Mouse (Mus musculus): ENCODE results near the gene Wdr92.
"Not testable (repeated sequence)": the region's sequence is repeated elsewhere in the genome, so short reads cannot be mapped to it uniquely, and the experiment has no call there.

The Wdr92 gene

DNA sequence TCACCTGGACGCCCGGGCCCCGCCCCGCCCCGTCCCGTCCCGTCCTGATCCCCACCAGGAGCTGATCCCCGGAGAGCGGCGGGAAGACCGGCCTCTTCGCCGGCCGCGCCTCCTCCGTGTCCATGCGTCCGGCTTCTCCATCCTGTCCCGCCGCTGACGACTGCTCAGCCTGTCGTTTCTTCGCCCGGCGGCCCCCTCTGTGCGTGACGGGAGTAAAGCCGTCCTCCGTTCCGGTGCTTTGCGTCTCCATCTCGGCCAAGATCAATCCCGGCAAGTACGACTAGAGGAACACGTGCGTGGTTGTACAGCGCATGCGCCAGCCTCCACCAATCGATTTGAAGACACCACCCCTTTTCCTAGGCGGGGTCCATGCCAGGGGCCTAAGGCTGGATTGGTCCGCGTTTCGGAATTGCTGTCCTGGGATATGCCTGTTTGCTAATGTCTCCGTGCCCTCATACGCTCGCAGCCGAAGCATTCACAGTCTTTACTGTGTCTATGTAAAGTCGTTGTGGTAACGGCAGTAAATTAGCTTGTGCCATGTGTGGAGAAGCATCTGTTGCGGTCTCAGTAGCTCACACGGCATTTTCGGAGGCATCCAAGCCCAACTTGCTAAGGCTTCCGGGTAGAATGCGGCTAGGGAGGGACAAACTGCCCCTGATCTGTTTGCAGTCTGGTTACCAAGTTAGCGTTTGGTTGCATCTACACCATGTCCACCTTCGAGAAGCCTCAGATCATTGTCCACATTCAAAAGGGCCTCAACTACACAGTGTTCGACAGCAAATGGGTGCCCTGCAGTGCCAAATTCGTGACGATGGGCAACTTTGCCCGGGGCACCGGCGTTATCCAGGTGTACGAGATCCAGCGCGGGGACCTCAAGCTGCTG, 29.6 kb downstream of the Wdr92 start, which contains the start of gene Pno1:
Gene Pno1, minus strand, starts transcription at position 311 of the 883 bp plus-strand sequence.
- DNase-seq (ENCODE audit: low spot score): peak; percentile 91

DNA sequence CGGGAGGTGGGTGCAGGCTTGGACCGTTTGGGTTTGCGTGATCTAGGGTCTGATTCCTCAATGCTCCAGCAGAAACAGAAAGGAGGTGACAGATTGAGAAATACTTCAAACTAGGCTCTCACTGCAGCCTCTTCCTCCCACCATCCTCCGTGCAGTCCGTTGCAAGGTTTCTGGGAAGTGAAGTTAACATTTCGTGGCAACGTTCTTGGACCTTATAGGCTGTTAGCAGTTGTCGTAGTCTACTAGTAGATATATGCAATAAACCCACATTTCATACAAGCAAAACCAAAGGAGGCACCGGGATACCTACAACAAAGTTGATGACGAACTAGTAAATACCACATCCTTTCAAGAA, 30.2 kb downstream of the Wdr92 start:
- no peak for DNase-seq (ENCODE audit: low spot score)

DNA sequence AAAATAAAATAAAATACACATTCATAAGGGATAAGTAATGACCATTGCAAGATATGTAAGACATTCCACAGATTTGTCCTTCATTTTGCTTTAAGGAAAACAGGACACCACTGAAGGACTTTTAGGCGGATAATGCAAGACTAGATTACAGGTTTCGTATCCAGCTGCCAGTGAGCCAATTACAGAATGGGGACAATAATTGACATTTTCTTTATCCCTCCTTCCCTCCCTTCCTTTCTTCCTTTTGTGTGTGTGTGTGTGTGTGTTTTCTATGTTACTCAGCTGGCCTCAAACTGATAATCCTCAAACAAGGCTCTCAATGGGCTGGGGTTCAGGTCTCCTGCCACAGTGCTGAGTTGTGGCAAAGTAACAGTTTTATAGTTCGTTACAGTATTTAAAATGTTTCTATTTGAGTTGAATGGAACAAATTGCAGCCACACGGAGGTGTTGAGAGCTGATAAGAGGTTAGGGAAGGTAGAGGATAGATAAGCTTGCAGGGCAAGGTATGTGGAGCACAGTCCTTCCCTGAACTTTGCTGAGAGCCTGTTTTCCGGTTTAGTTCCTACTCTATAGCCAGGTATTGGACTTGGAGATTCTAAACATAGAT, 31.1 kb downstream of the Wdr92 start:
- no peak for DNase-seq (ENCODE audit: low spot score)

DNA sequence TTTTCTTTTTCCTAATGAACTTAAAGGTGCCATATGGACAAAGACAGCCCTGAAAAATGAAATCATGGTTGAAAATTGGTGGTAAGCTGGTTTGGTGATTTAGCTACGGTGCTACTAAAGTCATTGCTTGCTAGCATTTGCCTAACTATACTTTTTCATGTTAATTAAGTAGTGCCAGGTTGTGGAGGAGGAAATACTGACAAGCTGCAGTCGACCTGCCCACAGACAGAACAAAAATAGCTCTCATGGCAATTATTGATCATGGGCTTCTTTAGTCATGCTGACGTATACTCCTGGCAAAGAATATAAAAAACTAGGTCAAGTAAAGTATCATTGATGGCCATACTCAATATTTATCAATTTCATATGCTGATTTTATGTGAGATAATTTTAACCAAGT, 33.6 kb downstream of the Wdr92 start:
- DNase-seq (ENCODE audit: low spot score): no peak

DNA sequence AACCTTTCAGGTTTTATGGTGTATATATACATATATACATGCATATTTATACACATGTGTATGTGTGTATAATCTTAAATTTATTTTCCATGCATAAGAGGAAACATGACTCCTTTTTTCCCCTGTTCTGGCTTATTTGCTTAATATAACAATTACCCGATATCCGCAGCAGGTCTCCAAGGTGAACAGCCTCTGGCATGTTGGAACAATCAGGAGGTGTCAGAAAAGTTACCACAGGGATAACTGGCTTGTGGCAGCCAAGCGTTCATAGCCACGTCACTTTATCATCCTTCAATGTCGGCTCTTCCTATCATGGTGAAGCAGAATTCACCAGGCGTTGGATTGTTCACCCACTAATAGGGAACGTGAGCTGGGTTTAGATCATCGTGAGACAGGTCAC, 39.2 kb downstream of the Wdr92 start:
- no peak for DNase-seq (ENCODE audit: low spot score)

DNA sequence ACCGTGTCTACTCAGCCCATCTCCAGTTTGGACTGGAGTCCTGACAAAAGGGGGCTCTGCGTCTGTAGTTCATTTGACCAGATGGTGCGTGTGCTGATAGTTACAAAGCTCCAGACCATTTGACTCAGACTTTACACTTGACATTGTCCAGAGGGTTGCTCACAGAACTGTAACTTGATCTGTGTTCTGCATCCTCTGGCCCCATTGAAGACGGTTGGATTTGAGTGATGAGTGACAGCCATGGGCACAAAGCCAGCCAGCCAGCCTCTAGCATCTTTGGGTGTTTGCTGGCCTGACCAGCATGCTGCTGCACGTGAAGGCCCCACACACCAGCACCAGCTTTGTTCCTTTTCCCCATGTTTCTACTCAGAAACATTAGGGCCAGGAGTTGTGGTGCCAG, 50.9 kb downstream of the Wdr92 start:
- DNase-seq (ENCODE audit: low spot score): no peak

DNA sequence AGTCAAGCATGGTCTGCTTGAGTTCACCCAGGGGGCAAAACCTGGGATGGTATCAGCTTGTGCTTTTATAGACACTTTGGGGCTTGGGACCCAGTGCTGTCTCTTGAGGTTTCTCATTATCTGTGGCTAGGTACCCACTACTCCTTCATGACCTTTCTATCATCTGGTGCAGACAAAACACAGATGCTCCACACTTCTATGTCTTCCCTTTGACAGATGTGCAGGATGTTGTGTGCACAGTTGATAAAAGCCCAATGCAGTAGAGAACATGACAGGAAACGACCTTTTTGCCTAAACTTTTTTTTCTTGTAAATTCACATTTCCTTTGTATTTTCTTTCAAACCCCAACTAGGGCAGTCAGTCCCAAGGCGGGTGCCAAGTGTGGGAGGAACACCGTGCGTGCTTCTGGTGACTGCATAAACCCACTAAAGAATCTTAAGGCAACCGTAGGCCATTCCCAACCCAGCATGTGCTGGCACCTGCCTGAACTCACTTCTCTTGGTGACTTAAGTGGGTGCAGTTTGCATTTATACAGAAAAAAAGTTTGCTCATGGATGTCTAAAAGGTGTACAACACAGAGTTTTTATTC, 54.6 kb downstream of the Wdr92 start:
- no peak for DNase-seq (ENCODE audit: low spot score)

- DNase-seq (ENCODE audit: low spot score): not testable (repeated sequence)
These were observed 56.7 kb downstream of the Wdr92 start for GRCm38 (mm10) chr11:17238598-17238997.

DNA sequence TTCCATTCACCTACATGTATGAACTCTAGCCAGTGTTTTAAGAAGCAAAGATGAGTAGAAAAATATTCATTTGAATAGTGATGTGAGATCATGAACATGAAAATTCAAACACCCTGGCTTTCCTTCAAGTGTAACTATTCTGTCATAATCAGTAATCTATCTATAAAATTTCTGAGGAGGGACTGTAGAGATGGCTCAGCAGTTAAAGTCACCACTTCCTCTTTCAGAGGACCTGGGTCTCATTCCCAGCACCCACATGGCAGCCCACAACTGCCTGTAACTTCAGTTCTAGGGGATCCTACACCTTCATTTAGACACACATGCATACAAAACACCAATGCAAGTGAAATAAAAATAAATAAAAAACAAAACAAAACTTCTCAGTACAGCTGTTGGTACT, 66.8 kb downstream of the Wdr92 start:
- no peak for DNase-seq (ENCODE audit: low spot score)

- DNase-seq (ENCODE audit: low spot score): no peak
These were observed 75.0 kb downstream of the Wdr92 start for GRCm38 (mm10) chr11:17256813-17257365.

- peak; percentile 87 for DNase-seq (ENCODE audit: low spot score)
These were observed 75.5 kb downstream of the Wdr92 start, which contains the start of gene C1d for GRCm38 (mm10) chr11:17257443-17257842. Gene C1d, plus strand, starts transcription at chr11:17257579.

DNA sequence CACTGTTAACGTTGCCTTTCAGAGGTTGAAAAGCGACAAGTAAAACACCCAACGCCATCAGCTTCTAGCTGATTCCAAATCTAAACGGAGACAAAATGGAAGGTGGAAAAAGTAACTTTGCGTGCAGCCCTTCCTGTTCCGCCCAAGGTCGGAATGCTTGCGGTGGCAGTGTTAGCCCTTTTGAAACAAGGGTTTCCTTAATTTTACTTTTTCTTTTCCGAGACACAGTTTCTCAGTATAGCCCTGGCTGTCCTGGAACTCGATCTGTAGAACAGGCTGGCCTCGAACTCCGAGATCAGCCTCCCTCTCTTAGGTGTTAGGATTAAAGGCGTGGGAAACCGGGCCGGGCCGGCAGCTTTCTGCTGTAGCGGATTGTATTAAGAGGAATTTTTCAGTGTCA, 76.0 kb downstream of the Wdr92 start:
- DNase-seq (ENCODE audit: low spot score): no peak

- DNase-seq (ENCODE audit: low spot score): no peak
These were observed 85.3 kb downstream of the Wdr92 start for GRCm38 (mm10) chr11:17267176-17267575.

GRCm38 (mm10) chr11:17268801-17269200, 86.9 kb downstream of the Wdr92 start:
- no peak for DNase-seq (ENCODE audit: low spot score)

GRCm38 (mm10) chr11:17279959-17280358, 98.1 kb downstream of the Wdr92 start:
- no peak for DNase-seq (ENCODE audit: low spot score)
